Mouse (Mus musculus) urinary bladder, postnatal 10 days (tissue): ENCODE results near the gene Chga.

Experiments
- DNase-seq: peaks from one replicate; pipeline ENCODE4 v3.0.0; 2022; ENCODE audit warnings: low spot score

Chga gene

GRCm38 (mm10) chr12:102557372-102557771 is 2.6 kb downstream of the Chga start:
- no peak for DNase-seq

GRCm38 (mm10) chr12:102565086-102565485 is 10.3 kb downstream of the Chga start:
- no peak for DNase-seq

GRCm38 (mm10) chr12:102566951-102567350 is 12.2 kb downstream of the Chga start:
- no peak for DNase-seq

- DNase-seq, result no peak
Measured at GRCm38 (mm10) chr12:102568219-102568618, 13.4 kb downstream of the Chga start.

GRCm38 (mm10) chr12:102570111-102570510 is 15.3 kb downstream of the Chga start:
- DNase-seq, result no peak

- no peak for DNase-seq
Measured at GRCm38 (mm10) chr12:102570734-102571133, 16.0 kb downstream of the Chga start.

GRCm38 (mm10) chr12:102571666-102572065 is 16.9 kb downstream of the Chga start:
- DNase-seq, result no peak

- no peak for DNase-seq
Measured at GRCm38 (mm10) chr12:102573036-102573435, 18.3 kb downstream of the Chga start.

- no peak for DNase-seq
Measured at GRCm38 (mm10) chr12:102575541-102576329, 21.0 kb downstream of the Chga start.

GRCm38 (mm10) chr12:102576659-102577398 is 22.1 kb downstream of the Chga start:
- DNase-seq, result no peak

- peak; percentile 47 for DNase-seq
Measured at GRCm38 (mm10) chr12:102579041-102579440, 24.3 kb downstream of the Chga start.

GRCm38 (mm10) chr12:102581579-102582196 is 26.9 kb downstream of the Chga start:
- no peak for DNase-seq

- no peak for DNase-seq
Measured at GRCm38 (mm10) chr12:102582441-102582840, 27.7 kb downstream of the Chga start.

GRCm38 (mm10) chr12:102585390-102585789 is 30.6 kb downstream of the Chga start:
- DNase-seq, result no peak

- no peak for DNase-seq
Measured at GRCm38 (mm10) chr12:102586286-102586881, 31.6 kb downstream of the Chga start.

- DNase-seq, result no peak
Measured at GRCm38 (mm10) chr12:102587106-102587505, 32.3 kb downstream of the Chga start.

- no peak for DNase-seq
Measured at GRCm38 (mm10) chr12:102590711-102591360, 36.1 kb downstream of the Chga start.

GRCm38 (mm10) chr12:102593699-102594098 is 38.9 kb downstream of the Chga start:
- no peak for DNase-seq

GRCm38 (mm10) chr12:102594627-102595026 is 39.9 kb downstream of the Chga start:
- DNase-seq, result no peak

- no peak for DNase-seq
Measured at GRCm38 (mm10) chr12:102596410-102596809, 41.6 kb downstream of the Chga start.

- no peak for DNase-seq
Measured at GRCm38 (mm10) chr12:102597466-102597865, 42.7 kb downstream of the Chga start.

- no peak for DNase-seq
Measured at GRCm38 (mm10) chr12:102598535-102598934, 43.8 kb downstream of the Chga start.
